Mouse (Mus musculus): Measurements from ENCODE around the gene Aloxe3.

DNA sequence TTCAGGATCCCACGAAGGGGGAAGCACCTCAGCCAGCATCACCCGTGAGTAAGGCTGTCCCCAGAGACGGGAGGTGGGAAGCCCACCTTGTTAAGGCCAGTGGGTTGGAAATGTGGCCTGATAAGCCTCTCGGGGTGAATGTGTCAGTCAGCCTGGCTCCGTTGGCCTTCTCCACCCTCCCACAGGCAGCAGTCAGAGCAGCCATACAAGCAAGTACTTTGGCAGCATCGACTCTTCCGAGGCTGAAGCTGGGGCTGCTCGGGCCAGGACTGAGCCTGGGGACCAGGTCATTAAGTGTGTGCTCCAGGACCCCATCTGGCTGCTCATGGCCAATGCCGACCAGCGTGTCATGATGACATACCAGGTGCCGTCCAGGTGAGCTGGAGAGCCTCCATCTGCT is 18.0 kb upstream of the Aloxe3 start:
- TF ChIP-seq CTCF (IDR thresholded peaks at IDR 0.05; ENCODE audit: low read depth): no peak
- no peak for TF ChIP-seq EP300 (IDR thresholded peaks at IDR 0.05; ENCODE audit: low read depth)
